In the genomic region with DNA sequence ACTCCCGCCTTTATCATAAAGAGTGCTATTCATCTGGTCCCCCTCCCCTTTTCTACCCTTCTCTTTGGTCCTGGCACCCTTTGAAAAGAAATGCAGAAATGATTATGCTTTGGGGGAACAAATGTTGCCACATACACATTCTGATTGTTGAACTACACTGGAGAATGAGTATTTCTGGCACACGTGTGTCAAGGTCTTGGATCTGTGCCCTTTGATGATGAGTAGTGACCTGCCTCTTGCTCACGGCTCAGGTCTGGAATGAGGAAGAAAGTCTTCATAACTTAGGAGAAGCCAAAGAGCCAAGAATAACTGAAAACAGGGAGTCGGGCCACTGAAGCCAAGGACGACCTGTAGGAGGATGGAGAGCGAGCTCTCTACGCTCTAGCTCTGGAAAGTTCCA, we compare ENCODE assay signal across 12 mouse cellular contexts.
"Had no signal": no experiment of that assay in that cellular context is flagged by ENCODE, and none has a peak within 500 bp of the region (broad histone marks: within the 10 kb centered on the region; RNA-seq: fewer than 3 reads in every experiment).

No protein-coding gene starts in this region.

- H3K9me3 ChIP-seq: limb, embryonic 12.5 days; neural tube, embryonic 12.5 days had no signal

- DNase-seq: kidney, adult 8-10 months; kidney, postnatal 36 days; liver; lung, adult 18-20 months; lung, postnatal 10 days; midbrain, embryonic 14.5 days had no signal

- H3K4me3 ChIP-seq: layer of hippocampus, adult 2 months; limb, embryonic 12.5 days; neural tube, embryonic 12.5 days had no signal

- H3K9ac ChIP-seq: limb, embryonic 12.5 days; liver, embryonic 14.5 days; neural tube, embryonic 12.5 days had no signal

- H3K4me2 ChIP-seq: limb, embryonic 12.5 days; neural tube, embryonic 12.5 days had no signal

- H3K27me3 ChIP-seq: neural tube, embryonic 12.5 days had no signal

- H3K4me1 ChIP-seq: neural tube, embryonic 12.5 days had no signal

- H3K27ac ChIP-seq: kidney, postnatal 0 days; layer of hippocampus, adult 2 months; limb, embryonic 12.5 days; liver, embryonic 14.5 days; neural tube, embryonic 12.5 days; stomach, postnatal 0 days had no signal

- H3K36me3 ChIP-seq: limb, embryonic 12.5 days; neural tube, embryonic 12.5 days had no signal
